Mouse (Mus musculus) retina, embryonic 14.5 days (tissue): ENCODE data around the gene Cryz.

Experiments used
- DNase-seq: peaks from one replicate; pipeline ENCODE4 v3.0.0-alpha.2; 2015; ENCODE audit warnings: low spot score

The Cryz gene

DNA sequence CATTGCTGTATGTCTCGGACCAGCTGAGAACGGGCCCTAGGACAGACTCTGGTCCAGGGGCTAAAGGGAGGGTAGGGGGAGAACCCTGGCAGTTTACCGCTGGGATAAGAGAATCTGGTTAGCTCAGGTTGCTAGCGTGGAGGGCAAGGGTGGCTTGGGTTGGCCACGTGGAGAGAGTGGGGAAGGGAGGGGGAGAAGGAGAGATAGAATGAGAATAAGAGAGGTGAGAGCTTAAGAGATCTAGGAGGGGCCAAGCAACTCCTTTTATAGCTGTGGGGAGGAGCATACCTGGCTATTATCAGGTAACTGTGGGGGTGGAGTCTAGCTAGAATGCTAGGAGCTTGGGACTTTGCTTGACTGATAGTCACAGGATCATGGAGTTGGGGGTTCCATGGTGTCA is 74.5 kb downstream of the Cryz start:
- no peak for DNase-seq
